Mouse (Mus musculus) mouse trophoblast stem cell (cell line): ENCODE results near the gene Wdr90.

Experiments
- in situ Hi-C, 2 experiments: fragments of 300-500 bp; cut with MseI, MboI; formaldehyde crosslinking; loops; 2 replicates in 1 of 2; 3 replicates in 1 of 2; pipeline ENCODE4 v1.15.1; 2025

Wdr90 gene

DNA sequence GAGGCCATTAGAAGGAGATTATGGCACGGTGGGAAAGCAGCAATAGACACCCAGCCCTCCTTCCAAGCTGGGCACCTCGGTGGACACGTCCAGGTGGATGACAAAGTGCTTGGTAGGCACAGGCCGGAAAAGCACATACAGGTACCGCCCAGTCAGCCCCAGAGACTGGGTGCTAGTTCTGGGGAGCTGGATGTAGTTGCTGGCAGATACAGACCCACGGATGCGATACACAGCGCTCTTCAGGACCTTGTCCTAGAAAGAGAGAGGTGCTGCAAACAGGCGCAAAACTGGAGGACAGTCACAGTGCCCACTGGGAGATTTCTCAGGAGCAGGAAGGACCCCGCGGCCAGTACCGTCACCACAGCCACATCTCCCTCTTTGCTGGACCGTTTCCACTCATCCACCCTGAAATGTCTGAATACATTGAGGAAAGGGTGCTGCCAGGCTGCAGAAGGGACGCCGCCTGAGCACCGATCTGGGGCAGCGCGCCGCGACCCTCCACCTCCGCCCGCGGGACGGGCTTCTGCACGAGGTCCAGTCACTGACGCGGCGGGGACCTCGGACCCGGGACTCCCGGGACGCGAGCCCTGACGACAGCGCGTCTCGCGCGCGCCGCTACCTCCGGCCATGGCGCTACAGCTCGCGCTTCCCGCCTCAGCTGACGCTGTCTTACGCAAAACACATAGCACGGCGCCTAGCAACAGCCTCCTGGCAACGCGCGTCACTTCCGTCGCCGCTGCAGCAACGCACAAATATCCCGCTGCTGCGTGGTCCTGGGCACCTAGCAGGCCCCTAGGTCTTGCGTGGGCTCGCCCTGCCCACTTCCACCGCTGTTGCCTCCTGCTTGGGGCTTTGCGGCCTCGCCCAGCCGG lies at the start of gene Wdr90:
Wdr90 (minus strand) TSS at position 670 of the 872 bp plus-strand sequence.
- in situ Hi-C loops = no loop called here

DNA sequence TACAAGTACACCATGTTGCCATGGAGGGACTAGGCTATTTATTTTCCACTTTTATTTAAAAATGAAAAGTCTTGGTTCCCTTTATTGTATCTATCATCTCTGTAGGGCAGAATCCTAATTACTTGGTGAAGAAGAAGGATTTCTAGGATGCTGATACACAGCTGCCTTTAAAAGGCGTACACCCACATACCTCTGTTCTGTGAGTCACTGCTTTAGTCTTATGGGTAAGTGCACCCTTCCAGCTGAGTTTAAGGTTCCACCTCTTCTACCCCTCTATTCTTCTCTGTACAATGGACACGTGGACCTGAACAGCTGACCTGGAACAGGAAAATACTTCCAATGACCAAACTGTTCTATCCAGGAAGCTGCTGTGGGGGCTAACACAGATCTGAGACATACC lies 46.3 kb upstream of the Wdr90 start:
- in situ Hi-C loops = no loop called here

DNA sequence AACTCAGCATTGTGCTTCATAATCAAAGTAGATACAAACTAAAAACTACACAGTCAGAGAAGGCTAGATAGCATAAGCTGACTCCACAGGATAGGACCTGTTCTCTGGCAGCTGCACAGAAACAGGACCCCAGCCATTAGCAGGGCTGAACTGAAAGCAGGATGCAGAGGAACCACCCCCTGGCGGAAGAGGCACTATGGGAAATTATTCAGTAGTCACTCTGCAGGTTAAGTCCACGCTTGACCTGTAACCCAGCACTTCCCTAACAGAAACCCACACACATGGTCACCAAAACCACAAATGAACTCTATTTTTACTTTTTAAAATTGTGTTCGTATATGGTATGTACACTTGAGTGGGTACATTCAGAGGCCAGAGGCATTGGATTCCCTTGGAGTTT lies 41.8 kb upstream of the Wdr90 start:
- in situ Hi-C loops = no loop called here

DNA sequence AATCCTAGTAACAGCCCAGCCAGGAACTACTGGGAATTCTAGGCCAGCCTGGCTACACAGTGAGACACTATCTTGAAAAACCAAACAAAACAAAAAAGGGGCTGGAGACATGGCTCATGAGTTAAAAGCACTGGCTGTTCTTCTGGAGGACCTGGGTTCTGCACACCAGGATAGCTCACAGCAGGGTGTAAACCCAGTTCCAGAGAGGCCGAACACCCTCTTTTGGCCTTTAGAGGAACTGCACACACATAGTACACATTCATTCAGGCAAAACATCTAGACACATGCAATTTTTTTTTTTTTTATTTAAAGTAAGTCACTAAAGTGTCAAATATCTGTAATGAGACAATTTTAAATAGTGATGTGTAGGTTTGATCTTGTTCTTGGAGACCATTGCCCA lies 38.9 kb upstream of the Wdr90 start:
- in situ Hi-C loops = no loop called here

DNA sequence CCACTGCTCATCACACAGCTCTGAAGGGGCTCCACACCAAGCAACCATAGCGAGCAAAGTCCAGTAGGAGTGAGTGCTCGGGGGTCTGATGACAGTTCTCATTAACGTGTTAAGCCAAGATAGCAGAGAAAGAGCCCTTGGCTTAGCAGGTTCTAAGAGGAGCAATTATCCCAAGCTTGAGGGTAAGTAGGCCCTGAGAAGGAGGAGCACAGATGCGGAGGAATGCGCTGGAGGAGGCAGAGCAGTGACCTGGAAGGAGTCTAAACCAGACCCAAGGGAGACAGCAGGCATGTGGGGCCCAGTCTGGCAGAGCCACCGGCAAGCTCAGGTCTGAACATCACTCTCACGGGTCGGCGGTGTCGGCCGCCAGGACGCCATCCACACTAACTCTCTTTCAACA lies 34.6 kb upstream of the Wdr90 start:
- in situ Hi-C loops = no loop called here

DNA sequence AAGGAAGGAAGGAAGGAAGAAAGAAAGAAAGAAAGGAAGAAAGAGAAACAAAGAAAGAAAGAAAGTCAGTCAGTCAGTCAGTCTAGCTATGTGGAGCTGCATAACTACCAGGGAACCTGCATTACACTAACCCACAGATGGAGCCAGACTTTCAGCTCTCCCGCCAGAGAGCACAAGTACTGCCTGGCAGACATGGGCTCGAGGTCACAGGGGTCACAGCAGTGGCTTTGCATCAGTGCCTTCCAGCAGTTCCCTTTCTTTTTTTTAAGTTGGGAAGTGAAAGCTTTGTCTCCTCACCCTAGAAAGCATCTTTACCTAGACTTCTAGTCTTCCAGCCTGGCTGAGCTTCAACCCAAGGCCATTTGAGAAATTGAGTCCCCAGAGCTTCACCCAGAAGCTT lies 34.1 kb upstream of the Wdr90 start:
- in situ Hi-C loops = no loop called here

DNA sequence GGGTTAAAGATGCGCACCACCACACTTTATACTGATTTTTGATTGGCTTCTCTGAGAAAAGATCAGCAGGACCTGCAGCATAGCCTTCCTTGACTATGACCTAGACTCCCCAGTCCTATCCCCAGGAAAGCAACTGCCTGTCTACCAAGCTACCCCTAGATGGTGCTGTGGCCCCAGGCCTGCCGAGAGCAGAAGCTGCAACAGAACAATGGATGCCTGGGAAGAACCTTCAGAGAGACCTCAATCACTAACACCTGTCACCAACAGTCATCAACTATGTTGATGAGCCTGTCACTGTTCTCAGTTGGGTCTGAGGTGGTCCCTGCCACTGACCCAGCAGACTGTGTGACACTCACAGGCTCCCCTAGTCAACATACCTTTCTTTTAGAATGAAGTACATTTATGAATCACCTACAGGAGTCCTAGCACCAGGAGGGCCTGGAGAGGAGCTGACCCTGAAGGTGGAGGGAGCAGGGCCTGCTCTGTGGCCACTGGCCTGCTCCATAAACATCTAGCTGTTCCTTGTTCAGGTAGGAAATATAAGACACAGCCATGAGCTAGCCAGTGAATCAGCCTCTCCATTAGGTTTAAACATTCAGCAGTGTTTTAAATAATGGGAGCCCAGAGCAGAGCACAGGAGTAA lies 32.8 kb upstream of the Wdr90 start:
- in situ Hi-C loops = no loop called here

DNA sequence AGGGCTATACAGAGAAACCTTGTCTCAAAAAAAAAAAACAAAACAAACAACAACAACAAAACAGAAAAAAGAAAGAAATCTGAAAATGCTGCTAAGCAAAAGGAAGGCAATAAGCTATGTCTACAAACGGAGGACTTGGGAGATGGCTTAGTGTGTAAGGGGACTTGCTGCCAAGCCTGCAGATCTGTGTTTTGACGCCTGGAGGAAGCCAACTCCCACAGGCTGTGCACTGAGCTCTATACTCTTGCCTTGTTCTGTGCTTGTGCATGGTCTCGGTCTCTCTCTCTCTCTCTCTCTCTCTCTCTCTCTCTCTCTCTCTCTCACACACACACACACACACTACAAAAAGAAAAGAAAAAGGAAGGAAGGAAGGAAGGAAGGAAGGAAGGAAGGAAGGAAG lies 27.5 kb upstream of the Wdr90 start:
- in situ Hi-C loops = no loop called here

DNA sequence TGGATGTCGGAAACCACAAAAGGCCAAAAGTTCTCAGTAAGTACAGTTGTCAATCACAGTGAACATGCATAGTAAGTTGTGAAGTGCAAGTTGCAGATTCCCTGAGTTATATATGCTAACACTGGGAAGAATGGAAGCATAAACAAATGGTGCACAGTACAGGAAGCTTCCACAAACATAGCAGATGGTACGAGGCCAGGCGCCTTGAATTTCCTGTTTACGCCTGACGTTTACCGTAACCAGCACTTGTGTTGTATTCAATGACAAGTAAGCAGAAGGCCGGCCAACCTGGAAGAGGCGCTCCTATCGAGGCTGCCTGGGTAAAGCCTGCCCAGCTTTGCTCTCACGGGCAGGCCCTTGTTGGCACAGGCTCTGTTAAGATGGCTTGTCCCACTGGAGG lies 26.2 kb upstream of the Wdr90 start:
- in situ Hi-C loops = no loop called here

DNA sequence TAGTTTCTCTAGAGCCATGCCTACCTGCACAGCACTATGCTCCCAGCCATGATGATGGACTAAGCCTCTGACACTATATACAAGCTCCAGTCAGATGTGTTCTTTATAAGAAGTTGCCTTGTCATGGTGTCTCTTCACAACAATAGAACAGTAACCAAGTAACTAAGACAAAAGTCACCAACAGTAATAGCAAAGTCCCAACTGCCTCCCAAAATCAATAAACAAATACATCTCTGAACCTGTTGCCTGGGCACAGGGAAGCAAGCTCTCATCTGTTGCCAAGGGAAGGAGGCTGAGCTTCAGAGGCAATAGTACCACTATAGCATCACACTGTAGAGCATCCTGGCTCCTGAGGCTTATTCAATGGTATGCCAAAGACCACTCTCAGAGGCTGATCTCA lies 25.5 kb upstream of the Wdr90 start:
- in situ Hi-C loops = no loop called here

DNA sequence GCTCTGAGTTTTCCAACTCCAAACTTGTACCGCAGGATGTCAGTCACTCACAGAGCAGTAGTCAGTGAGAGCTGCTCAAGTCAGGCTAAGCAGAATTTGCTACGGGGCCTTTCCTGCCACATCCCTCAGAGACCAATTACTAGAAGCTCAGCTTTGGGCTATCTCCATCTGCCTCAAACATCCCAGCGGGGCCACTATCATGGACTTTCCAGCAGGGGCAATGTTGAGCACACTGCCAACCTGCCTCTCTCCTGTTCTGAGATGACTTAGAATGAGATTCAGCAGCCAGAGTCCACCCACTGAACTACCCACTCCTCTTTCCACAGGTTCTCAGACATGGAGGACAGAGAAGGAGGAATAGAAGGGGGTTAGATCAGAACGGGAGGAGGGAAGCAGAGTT lies 24.3 kb upstream of the Wdr90 start:
- in situ Hi-C loops = no loop called here

DNA sequence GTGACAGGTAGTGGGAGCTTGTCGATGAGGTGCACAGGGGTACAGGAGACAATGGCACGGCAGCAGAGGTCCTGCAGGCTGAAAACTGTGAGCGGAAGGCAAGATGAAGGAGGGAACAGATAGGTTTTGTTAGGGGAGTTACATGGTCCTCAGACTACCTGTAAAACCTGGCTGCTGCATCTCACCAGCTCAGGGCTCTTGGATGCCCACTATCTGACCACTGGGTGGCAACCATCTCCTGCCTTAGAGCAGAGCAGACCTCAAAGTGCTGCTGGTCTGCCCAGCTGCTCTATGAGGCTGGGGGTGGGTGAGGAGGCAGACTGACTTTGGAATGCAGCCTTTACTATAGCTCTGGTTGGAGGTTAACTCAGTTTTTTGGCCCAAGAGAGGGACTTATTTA lies 22.5 kb upstream of the Wdr90 start:
- in situ Hi-C loops = no loop called here

DNA sequence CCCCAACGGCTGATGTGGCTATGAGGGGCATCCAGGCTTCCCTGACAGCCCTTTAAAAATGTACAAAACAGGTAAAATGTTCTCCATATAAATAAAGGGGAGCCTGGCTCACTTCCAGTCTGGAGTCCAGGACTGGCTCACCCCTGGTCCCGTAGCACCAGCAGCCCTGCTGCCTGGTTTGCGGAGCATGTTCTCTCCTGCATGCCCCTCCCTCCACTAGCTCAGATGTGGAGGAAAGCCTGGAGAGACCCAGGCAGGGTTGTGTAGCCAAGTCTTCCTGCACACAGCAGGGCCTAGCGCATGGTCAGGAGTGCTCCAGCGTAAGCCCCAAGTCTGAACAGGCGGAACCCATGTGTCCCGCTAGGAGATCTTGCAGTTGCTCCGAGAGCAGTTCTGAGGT lies 22.0 kb upstream of the Wdr90 start:
- in situ Hi-C loops = no loop called here

DNA sequence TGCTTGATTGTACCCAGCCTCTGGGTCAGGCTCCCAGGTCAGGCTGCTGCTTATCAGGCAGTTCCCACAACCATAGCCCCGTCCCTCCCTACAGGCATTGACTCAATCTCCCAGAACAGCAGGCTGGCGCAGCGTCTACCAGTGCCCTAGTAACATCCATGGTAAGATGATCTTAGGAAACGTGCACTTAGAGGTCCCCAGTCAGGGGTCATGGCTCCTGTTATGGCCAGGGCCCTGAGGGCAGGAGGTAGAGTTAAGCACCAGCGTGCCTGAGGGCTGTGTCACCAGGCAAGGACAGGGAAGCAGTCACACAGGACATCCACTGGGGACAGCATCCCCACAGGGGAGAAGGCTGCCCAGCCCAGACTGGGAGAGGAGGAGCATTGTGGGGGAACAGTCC lies 21.0 kb upstream of the Wdr90 start:
- in situ Hi-C loops = no loop called here

DNA sequence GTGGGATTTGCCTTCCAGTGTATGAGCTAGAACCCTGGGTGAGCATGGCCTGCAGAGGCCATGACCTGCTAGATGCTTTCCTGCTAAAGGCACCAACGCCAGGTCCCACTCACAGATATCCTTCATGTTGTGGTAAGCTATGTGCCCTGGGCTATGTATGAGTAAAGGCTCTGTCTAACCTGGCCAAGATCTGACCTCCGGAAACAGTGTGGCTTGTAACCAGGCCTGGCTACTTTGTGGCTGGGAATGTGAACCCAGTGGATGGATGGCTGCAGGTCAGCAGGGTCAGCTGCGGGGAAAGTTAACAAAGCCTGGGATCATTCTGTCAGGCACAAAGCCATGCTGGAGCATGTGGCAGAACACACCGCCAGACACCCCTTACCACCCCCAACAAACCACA lies 20.4 kb upstream of the Wdr90 start:
- in situ Hi-C loops = no loop called here

DNA sequence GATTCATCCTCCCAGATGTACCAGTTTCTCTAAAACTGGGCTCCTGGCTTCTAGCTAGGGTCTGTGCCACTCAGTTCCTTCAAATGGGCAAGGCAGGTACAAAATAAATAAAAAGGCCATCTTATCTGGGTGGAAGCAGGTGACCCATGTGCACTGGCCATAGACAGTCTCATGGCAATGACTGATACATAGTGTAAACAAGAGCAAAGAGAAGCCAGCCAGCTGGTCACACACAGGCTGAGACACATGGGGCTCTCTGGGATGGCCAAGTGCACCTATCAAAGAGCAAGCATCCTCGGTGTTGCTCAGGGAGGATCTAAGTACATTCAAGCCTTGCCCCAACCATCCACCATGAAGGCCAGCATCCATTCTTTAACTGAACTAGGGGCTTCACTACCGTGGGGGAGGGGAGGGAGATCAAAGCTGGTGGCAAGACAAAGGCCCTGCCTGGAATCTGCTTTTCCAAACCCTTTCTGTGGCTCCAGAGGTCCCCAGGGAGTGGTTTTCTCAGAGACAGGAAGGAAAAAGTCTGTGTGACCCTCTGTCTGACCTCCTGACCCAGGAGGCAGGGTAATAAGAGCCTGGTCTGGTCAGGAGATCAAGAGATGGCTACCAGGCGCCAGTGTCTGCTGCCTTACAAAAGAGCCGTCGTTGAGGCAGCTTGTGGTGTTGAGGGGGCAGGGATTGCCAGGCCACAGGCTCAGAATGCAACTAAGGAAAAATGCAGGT lies 19.8 kb upstream of the Wdr90 start:
- in situ Hi-C loops = no loop called here

DNA sequence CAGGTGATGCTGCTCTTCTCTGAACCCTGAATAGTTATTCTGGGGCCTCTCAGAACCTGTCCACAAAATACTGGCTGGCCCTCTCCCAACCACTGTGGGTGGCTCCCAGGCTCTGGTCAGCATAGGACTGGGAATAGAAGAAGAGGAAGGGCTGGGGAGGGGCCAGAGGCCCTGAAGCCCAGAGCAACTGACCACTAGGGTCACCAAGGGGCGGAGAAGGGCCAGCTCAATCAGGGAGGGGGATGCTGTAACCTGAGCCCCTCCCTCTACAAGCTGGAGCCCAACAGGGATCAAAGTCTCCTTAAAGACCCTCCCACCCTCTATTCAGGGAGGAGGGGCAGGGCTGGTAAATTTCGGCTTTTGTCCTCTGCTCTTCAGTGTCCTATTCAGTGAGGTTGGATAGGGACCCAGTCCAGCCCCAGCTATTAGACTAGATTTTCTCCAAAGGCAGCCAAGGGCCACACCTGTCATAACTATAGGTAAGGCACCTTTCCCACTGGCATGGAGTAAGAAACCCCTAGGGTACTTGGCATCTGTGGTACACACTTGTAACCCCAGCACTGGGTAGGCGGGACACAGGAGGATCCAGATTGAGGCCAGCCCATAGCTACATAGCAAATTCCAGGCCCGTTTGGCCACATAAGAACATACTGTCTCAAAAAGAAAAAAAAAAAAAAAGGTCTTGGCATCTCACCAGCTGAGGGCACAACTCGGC lies 19.1 kb upstream of the Wdr90 start, which contains the start of gene Wfikkn1:
Wfikkn1 (minus strand) TSS at position 663 of the 715 bp plus-strand sequence.
- in situ Hi-C loops = no loop called here

DNA sequence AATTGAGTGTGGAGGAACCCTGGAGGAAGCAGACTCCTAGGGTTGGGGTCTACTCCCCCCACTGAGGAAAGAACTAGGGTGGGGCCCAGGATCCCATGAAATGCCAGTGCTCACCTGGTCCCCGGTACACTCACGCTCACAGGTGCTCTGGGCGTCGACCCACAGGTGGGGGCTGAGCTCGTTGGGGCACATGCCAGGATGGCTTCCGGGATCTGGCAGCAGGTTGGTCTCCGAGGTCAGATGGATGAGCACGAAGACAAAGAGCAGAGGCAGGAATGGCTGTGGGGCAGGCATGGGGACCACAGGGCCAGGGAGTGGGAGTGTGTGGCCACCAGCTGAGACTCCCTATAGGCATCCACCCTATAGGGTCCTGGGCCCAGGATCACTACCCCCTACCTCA lies 18.4 kb upstream of the Wdr90 start:
- in situ Hi-C loops = no loop called here

DNA sequence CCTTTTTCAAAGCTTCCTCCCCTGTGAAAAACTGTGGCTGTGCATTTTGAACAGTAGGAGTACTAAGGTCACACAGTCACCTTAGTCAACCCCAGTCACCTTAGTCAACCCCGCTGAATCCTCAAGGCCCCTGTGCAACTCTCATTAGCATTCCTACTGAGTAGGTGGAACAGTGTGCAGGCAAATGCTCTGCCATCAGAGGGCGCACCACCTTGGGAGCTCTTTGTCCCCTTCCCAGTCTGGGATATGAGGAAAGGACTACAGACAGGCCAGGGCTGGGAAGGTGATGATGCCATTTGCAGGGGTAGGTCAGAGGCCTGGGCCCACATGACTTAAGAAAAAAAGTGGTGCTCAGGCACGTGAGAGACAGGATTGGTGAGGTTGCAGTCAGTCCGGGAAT lies 18.0 kb upstream of the Wdr90 start:
- in situ Hi-C loops = no loop called here

DNA sequence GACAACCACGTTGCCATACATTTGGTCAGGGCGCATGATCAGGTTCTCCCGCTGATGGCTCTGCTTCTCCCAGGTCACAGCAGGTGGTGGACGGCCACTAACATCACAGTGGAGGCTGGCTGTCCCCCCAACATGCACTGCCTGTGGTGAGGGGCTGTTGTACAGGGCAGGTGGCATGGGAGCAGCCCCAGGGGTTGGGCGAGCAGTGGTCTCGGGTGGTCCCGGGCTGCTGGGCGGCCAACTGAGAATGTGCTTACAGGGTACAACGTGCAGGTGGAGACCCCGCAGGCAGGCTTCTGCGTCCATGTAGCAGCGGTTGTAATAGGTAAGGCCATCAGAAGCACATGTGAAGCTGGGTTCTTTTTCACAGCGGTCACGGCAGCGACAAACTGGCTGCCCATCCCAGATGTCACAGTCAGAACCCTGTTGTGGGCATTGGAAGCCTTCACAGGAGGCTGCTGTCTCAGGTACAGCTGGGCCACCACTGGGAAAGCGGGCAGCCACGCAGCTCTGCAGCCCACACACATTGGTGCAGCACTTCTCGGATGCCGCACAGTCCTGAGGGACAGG lies 17.4 kb upstream of the Wdr90 start:
- in situ Hi-C loops = no loop called here

DNA sequence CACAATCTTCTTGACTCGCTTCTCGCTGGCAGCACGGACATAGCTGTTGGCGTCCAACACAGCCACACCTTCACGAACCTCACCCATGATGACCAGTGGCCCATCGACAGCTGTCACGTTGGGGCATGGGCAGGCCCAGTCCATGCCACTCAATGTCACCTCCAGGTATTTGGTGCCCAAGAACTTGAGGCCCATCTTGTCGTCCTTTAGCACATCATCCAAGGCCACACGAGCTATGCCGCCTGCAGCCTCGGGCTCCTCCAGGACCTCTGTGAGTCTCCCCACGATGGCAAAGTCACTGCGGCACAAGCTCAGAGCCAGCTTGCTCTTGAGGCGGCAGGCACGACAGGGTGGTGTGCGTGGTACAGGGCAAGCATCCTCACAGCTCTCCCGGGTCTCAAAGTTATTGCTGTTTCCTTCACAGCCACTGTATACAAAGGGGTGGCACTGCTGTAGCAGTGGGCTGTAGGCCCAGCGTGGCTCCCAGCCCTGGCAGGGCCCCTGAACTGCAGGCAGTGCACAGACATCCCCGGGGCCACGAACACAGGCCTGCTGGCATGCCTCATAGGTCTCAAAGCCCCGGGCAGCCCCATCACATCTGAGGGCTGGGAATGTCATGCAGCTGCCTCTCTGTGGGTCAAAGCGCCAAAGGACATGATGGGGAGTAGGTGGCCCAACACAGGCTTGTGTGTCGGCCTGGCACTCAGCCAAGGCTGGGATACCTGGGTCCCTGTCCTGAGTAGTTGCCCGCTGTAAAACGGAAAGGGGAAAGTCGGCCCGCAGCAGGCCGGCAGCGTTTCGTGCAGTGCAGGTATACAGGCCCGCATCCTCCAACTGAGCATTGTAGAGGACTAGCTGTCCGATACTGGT lies 16.7 kb upstream of the Wdr90 start:
- in situ Hi-C loops = no loop called here
